Mouse (Mus musculus): ENCODE measurements at regions not wholly inside any gene's neighbourhood (a gene's known extent, or its start where the extent isn't known, plus 50 kb on each side); places are given as distances from the start of the nearest gene placed in this dataset.
"Not testable (repeated sequence)": the region's sequence is repeated elsewhere in the genome, so short reads cannot be mapped to it uniquely, and the experiment has no call there.

- not testable (repeated sequence) for DNase-seq (ENCODE audit: low read depth)
Observed at GRCm38 (mm10) chrX:135112109-135112508, 65.3 kb downstream of the Gm15023 start.

- DNase-seq (ENCODE audit: low read depth): peak; percentile 25
Observed at GRCm38 (mm10) chrX:135110866-135111265, 66.6 kb downstream of the Gm15023 start.

DNA sequence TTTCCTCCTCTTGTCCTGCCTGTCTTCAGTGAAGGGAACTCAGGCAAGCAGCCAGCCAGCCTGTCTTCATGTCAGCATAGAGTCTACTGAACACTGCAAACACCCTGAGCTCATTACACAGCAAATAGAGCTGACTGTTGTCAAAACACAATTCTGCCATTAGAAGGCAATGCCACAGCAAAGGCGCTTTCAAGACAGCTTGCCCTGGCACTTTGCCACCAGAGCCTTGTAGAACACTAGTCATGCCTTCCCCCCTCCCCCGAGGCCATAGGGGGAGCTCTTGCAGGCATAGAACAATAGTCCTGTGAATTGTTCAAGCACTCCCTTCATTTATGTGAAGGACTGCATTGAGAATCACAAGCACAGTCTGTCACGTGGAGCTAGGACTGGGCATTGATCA, 75.8 kb downstream of the Gm15023 start:
- no peak for DNase-seq (ENCODE audit: low read depth)

DNA sequence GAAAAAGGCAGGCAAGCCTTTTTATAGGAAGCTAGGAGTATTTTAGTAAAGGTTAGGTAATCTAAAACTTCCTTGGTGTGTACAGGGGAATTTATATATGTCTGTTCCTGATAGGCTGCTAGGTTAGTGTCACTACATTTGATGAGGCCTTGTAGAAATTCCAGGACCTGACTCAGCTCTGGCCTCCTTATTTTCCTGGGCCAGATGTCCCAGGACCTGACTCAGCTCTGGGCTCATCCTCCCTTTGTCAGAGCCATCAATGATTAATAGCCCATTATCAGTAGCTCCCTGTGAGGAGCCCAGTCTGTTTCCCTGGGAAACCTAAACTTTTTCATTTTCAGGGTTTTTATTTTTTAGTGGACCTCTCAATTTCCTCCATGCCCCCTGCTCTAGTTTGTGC, 79.3 kb downstream of the Gm15023 start:
- DNase-seq (ENCODE audit: low read depth): no peak

DNA sequence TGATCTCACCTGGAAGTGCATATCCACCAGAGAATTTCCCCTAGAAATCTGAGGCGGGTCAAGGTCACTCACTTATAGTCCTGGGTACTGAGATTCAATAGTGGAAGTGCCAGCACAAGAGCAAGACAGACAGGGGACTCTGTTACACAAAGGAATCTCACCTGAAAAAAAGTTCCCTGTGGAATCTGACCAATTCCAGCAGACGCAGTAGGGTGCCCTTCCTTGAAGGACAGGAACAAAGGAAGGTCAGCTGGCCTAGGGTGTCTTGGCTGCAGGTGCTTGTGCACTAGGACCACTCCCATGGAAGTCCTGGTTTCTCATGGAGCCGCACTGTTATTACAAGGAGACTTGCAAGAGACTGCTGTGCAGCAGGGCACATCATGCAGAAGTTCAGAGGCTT, 81.2 kb downstream of the Gm15023 start:
- no peak for DNase-seq (ENCODE audit: low read depth)

- peak; percentile 9 for DNase-seq (ENCODE audit: low read depth)
Observed at GRCm38 (mm10) chrX:135091074-135091473, 82.1 kb upstream of the Zmat1 start.

DNA sequence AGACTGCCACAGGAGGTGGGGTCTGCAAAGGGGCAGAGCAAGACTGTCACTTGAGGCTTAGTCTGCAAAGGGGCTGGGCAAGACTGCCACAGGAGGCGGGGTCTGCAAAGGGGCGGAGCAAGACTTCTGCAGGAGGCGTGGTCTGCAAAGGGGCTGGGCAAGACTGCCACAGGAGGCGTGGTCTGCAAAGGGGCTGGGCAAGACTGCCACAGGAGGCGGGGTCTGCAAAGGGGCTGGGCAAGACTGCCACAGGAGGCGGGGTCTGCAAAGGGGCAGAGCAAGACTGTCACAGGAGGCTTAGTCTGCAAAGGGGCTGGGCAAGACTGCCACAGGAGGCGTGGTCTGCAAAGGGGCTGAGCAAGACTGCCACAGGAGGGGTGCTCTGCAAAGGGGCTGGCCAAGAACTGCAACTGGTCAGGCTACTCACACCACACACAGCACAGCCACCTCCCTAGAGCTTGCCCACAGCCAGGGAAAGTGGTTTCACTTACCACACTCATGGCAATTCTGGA, 78.1 kb upstream of the Zmat1 start:
- DNase-seq (ENCODE audit: low read depth): not testable (repeated sequence)

GRCm38 (mm10) chrX:135086564-135086963, 77.6 kb upstream of the Zmat1 start:
- DNase-seq (ENCODE audit: low read depth): not testable (repeated sequence)

- DNase-seq (ENCODE audit: low read depth): not testable (repeated sequence)
Observed at GRCm38 (mm10) chrX:135085770-135086553, 77.0 kb upstream of the Zmat1 start.

DNA sequence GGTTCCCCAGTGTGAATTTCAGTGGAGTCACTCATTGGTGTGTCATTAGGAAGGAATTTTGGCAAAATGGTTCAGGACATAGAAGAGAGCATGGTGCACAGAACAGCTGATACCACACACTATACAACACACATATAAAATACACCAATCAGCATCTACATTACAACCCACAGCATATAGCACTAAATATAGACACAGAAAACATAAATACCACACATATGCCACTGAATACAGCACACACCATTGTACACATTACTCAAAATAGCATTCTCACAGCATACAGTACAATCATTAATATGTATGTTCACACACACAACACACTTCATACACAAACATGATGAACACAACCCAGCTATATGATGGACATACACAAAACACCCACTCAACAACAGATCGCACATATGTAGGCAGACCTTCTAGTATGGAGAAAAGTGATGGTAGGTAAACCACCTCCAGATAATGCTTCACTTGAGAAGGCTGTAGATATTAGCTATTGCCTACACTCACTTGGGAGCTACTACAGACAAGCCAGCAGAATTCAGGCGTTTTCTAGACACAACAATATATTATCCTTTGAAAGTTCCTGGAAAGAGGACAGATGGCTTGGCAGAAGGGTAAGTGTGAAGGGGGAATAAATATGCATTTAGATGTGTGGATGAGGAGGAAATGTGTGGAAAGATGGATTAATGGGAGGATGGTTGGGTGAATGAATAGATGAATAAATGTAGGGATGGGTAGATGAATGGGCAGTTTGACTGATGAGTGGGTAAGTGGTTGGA, 71.6 kb upstream of the Zmat1 start:
- no peak for DNase-seq (ENCODE audit: low read depth)

DNA sequence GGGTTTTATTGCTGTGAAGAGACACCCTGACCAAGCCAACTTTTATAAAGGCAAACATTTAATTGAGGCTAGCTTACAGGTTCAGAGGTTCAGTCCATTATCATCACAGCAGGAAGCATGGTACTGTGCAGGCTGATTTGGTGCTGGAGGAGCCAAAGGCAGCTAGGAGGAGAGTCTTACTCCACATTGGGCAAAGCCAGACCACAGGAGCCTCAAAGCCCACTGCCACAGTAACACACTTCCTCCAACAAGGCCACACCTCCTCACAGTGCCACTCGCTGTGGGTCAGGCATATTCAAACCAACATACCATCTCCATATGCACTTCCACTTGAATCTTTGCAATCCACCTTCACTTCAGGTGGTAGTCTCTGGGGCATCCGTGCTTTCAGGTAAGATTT, 70.4 kb upstream of the Zmat1 start:
- no peak for DNase-seq (ENCODE audit: low read depth)

GRCm38 (mm10) chrX:135075903-135076302, 66.9 kb upstream of the Zmat1 start:
- DNase-seq (ENCODE audit: low read depth): no peak

DNA sequence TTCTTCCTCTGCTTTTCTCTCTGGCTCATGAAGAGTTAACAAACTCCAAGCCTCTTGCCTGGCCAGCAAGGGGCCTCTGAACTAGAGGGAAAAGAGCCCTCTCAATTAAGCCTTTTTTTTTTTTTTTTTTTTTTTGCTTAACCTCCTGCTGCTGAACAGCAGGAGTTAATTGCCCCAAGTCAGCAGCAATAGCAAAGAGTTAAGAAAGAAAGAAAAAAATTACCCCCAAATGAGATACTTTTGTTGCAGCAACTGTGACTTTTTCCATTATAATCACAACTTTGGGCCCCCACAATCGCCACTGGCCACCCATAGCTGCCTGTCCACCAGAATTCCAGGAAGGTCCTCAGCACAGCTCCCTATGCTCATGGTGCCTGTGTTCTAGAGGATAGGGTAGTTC, 60.4 kb upstream of the Zmat1 start:
- DNase-seq (ENCODE audit: low read depth): no peak

GRCm38 (mm10) chrX:135060184-135060583, 51.2 kb upstream of the Zmat1 start:
- no peak for DNase-seq (ENCODE audit: low read depth)

DNA sequence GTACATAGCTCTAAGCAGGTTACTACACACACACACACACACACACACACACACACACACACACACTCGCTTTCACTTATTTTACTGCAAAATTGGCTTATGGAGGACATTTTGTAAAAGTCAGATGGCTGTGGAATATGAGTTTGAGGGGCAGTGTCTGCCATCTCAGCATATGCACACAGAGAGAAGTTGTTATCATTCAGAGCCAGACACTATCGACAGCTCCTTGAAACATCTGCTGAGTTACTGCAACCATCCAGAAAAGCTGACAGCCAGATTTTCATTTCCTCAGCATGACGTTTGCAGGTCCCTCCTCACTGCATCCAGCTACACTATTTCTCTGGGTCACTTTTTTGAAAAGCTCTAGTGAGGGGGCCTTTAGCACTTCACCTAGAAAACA, 49.9 kb upstream of the Zmat1 start:
- no peak for DNase-seq (ENCODE audit: low read depth)
